Mouse (Mus musculus): ENCODE measurements around the gene Agap1.

The Agap1 gene

GRCm38 (mm10) chr1:89770298-89770697 is 315.7 kb downstream of the Agap1 start:
- no peak for DNase-seq

- peak; percentile 30 for DNase-seq
These were observed 321.1 kb downstream of the Agap1 start for GRCm38 (mm10) chr1:89775750-89776149.

GRCm38 (mm10) chr1:89780675-89781074 is 326.1 kb downstream of the Agap1 start:
- no peak for DNase-seq

- no peak for DNase-seq
These were observed 327.3 kb downstream of the Agap1 start for GRCm38 (mm10) chr1:89781861-89782260.

- DNase-seq, result no peak
These were observed 332.2 kb downstream of the Agap1 start for GRCm38 (mm10) chr1:89786793-89787192.

- peak; percentile 22 for DNase-seq
These were observed 344.1 kb downstream of the Agap1 start for GRCm38 (mm10) chr1:89798724-89799123.

- DNase-seq, result no peak
These were observed 346.9 kb downstream of the Agap1 start for GRCm38 (mm10) chr1:89801506-89801905.

- no peak for DNase-seq
These were observed 350.4 kb downstream of the Agap1 start for GRCm38 (mm10) chr1:89804981-89805380.

- no peak for DNase-seq
These were observed 358.2 kb downstream of the Agap1 start for GRCm38 (mm10) chr1:89812816-89813215.

- DNase-seq, result no peak
These were observed 362.0 kb downstream of the Agap1 start for GRCm38 (mm10) chr1:89816487-89817206.

- no peak for DNase-seq
These were observed 367.2 kb downstream of the Agap1 start for GRCm38 (mm10) chr1:89821822-89822221.

GRCm38 (mm10) chr1:89822431-89822830 is 367.8 kb downstream of the Agap1 start:
- no peak for DNase-seq

GRCm38 (mm10) chr1:89823036-89823435 is 368.4 kb downstream of the Agap1 start:
- DNase-seq, result no peak

- DNase-seq, result no peak
These were observed 372.4 kb downstream of the Agap1 start for GRCm38 (mm10) chr1:89827051-89827450.

- DNase-seq, result no peak
These were observed 376.5 kb downstream of the Agap1 start for GRCm38 (mm10) chr1:89831095-89831494.

GRCm38 (mm10) chr1:89844064-89844463 is 389.5 kb downstream of the Agap1 start:
- peak; percentile 40 for DNase-seq

GRCm38 (mm10) chr1:89845487-89845886 is 390.9 kb downstream of the Agap1 start:
- DNase-seq, result no peak

- peak; percentile 21 for DNase-seq
These were observed 391.5 kb downstream of the Agap1 start for GRCm38 (mm10) chr1:89846148-89846547.

GRCm38 (mm10) chr1:89848356-89849039 is 393.9 kb downstream of the Agap1 start:
- DNase-seq, result peak; percentile 94

GRCm38 (mm10) chr1:89849151-89849860 is 394.7 kb downstream of the Agap1 start:
- peak; percentile 88 for DNase-seq

GRCm38 (mm10) chr1:89849861-89850230 is 395.2 kb downstream of the Agap1 start:
- DNase-seq, result peak; percentile 24

- no peak for DNase-seq
These were observed 396.2 kb downstream of the Agap1 start for GRCm38 (mm10) chr1:89850681-89851414.

GRCm38 (mm10) chr1:89859182-89859581 is 404.6 kb downstream of the Agap1 start:
- DNase-seq, result no peak
